In genomic region chr1:186267317-186267716, GRCm38 (mm10) we compare ENCODE assay signal across 25 mouse cellular contexts.
DNase-seq lines count a peak whose midpoint lies in the region; ATAC-seq lines count a peak whose summit lies in the region.
"Had no signal": no experiment of that assay in that cellular context is flagged by ENCODE, and none has a peak within 500 bp of the region (broad histone marks: within the 10 kb centered on the region; RNA-seq: fewer than 3 reads in every experiment).

No protein-coding gene starts in this region.

- H3K4me2 ChIP-seq in intestine, embryonic 14.5 days (ENCODE audit: low read length), result no peak overlapping the region
- H3K4me2 ChIP-seq in intestine, embryonic 15.5 days (replicated peaks), result no peak overlapping the region
- H3K4me2 ChIP-seq in limb, embryonic 12.5 days, result no peak overlapping the region
- H3K4me2 ChIP-seq: forebrain, embryonic 12.5 days; forebrain, embryonic 15.5 days; heart, embryonic 11.5 days; hindbrain, embryonic 12.5 days; hindbrain, embryonic 15.5 days had no signal

- H3K27ac ChIP-seq in intestine, embryonic 14.5 days (ENCODE audit: low read depth), result no peak overlapping the region
- no peak overlapping the region for H3K27ac ChIP-seq in intestine, embryonic 15.5 days
- peak overlapping the region; percentile 45; the same call in 1 of the 2 replicates for H3K27ac ChIP-seq in limb, embryonic 12.5 days
- H3K27ac ChIP-seq: forebrain, embryonic 12.5 days; forebrain, embryonic 15.5 days; gastrocnemius, adult 2 months; hindbrain, embryonic 12.5 days; hindbrain, embryonic 15.5 days had no signal

- 47% methylated on average over 2 of the region's 2 CpGs for WGBS in intestine, embryonic 14.5 days
- 57% methylated on average over 2 of the region's 2 CpGs for WGBS in intestine, embryonic 15.5 days
- WGBS in limb, embryonic 12.5 days, result 9% methylated on average over 2 of the region's 2 CpGs

- peak; percentile 36 for DNase-seq in intestine, embryonic 14.5 days (ENCODE audit: low spot score)
- DNase-seq in hindlimb bud, embryonic 11.5 days (ENCODE audit: extremely low spot score, low read depth, low spot score), result peak; percentile 86
- DNase-seq in cerebellum, postnatal 4 days (ENCODE audit: low spot score in 2 of 2), result no peak
- DNase-seq: adrenal gland, adult 2 months; adrenal gland, postnatal 14 days; B cell, adult 2 months; cerebellum, adult 11 months; cerebellum, adult 2 months; cerebellum, adult 9-11 months; cerebellum, postnatal 36 days; gastrocnemius, adult 2 months; gastrocnemius, postnatal 14 days; heart, adult 11 months had no signal

- H3K27me3 ChIP-seq in intestine, embryonic 14.5 days (replicated peaks; ENCODE audit: control insufficient read depth, insufficient read depth, low read length), result no peaks in the 10 kb centered on the region
- H3K27me3 ChIP-seq in intestine, embryonic 15.5 days (replicated peaks), result no peaks in the 10 kb centered on the region
- H3K27me3 ChIP-seq in limb, embryonic 12.5 days, result no peaks in the 10 kb centered on the region
- H3K27me3 ChIP-seq: CH12.LX; forebrain, embryonic 12.5 days; forebrain, embryonic 15.5 days; hindbrain, embryonic 12.5 days; hindbrain, embryonic 15.5 days; Patski had no signal

- H3K36me3 ChIP-seq in intestine, embryonic 14.5 days (ENCODE audit: control insufficient read depth, insufficient read depth, low read length), result no peaks in the 10 kb centered on the region
- no peaks in the 10 kb centered on the region for H3K36me3 ChIP-seq in intestine, embryonic 15.5 days
- H3K36me3 ChIP-seq in limb, embryonic 12.5 days, result no peaks in the 10 kb centered on the region
- H3K36me3 ChIP-seq: forebrain, embryonic 12.5 days; forebrain, embryonic 15.5 days; G1E; hindbrain, embryonic 12.5 days; hindbrain, embryonic 15.5 days had no signal

- ATAC-seq in intestine, embryonic 14.5 days (replicated peaks; ENCODE audit: low FRiP score, low TSS enrichment, low read depth), result no peak
- no peak for ATAC-seq in intestine, embryonic 15.5 days
- no peak for ATAC-seq in limb, embryonic 12.5 days (ENCODE audit: insufficient number of reproducible peaks, insufficient read depth, low FRiP score, low TSS enrichment, low read depth)
- ATAC-seq in activated CD4-positive, CD25-positive, alpha-beta regulatory T cell, adult 4 months, result no peak
- ATAC-seq: forebrain, embryonic 15.5 days; intestine, postnatal 0 days; Patski had no signal

- H3K4me3 ChIP-seq in intestine, embryonic 14.5 days (ENCODE audit: low read depth, low read length), result no peak overlapping the region
- no peak overlapping the region for H3K4me3 ChIP-seq in intestine, embryonic 15.5 days (replicated peaks)
- H3K4me3 ChIP-seq in limb, embryonic 12.5 days (replicated peaks), result no peak overlapping the region
- H3K4me3 ChIP-seq: forebrain, embryonic 12.5 days; forebrain, embryonic 15.5 days; gastrocnemius, adult 2 months; hindbrain, embryonic 12.5 days; hindbrain, embryonic 15.5 days had no signal

- no peaks in the 10 kb centered on the region for H3K9me3 ChIP-seq in intestine, embryonic 14.5 days (ENCODE audit: control insufficient read depth, low read length)
- no peaks in the 10 kb centered on the region for H3K9me3 ChIP-seq in intestine, embryonic 15.5 days
- peaks cover 6% of the 10 kb centered on the region; the same call in 1 of the 2 replicates for H3K9me3 ChIP-seq in limb, embryonic 12.5 days
- H3K9me3 ChIP-seq: forebrain, embryonic 12.5 days; forebrain, embryonic 15.5 days; hindbrain, embryonic 12.5 days; hindbrain, embryonic 15.5 days had no signal

- peaks cover 4% of the 10 kb centered on the region; the same call in 1 of the 2 replicates for H3K4me1 ChIP-seq in intestine, embryonic 14.5 days (replicated peaks; ENCODE audit: control insufficient read depth, insufficient read depth, low read length)
- peaks cover 4% of the 10 kb centered on the region; the same call in 1 of the 2 replicates for H3K4me1 ChIP-seq in intestine, embryonic 15.5 days (replicated peaks)
- peaks cover 28% of the 10 kb centered on the region for H3K4me1 ChIP-seq in limb, embryonic 12.5 days (replicated peaks)
- H3K4me1 ChIP-seq: forebrain, embryonic 12.5 days had no signal

- H3K9ac ChIP-seq in intestine, embryonic 14.5 days (ENCODE audit: low read length), result no peak overlapping the region
- H3K9ac ChIP-seq in intestine, embryonic 15.5 days, result no peak overlapping the region
- no peak overlapping the region for H3K9ac ChIP-seq in limb, embryonic 12.5 days (replicated peaks)
- H3K9ac ChIP-seq: forebrain, embryonic 12.5 days; forebrain, embryonic 15.5 days; hindbrain, embryonic 12.5 days; hindbrain, embryonic 15.5 days had no signal

Comparison
In these comparisons a context has a peak if more than half of its experiments do, and no peak if none do; other contexts are left out.
1. DNase-seq: peak in intestine, embryonic 14.5 days (single experiment) and hindlimb bud, embryonic 11.5 days (single experiment); none in cerebellum, postnatal 4 days (0 of 2).